Mouse (Mus musculus) limb, embryonic 14.5 days (tissue): ENCODE results near the gene Cfap73. TPM values are rescaled to one million over a fixed set of nuclear protein-coding genes. Genes with fewer than 3 reads are reported as not detected.

Experiments
- ATAC-seq: fragments of 200-750 bp; cut with Nextera tagmentation; 2 replicates; pipeline ENCODE4 v1.8.0; 2017; ENCODE audit warnings: low read depth, moderate number of reproducible peaks, moderate TSS enrichment; ENCODE audit not compliant: low FRiP score
- DNase-seq: peaks from one replicate; pipeline ENCODE4 v3.0.0-alpha.2; 2015; ENCODE audit warnings: low spot score
- H3K27ac ChIP-seq: fragments of 300-500 bp; sonication (generic); replicated peaks from 2 replicates; pipeline ENCODE4 v1.5.1; 2014; ENCODE audit warnings: low read depth, mild to moderate bottlenecking, low read length, moderate library complexity, mixed read lengths
- H3K27me3 ChIP-seq: fragments of 300-500 bp; sonication (generic); 2 replicates; pipeline ENCODE4 v1.6.1; 2014; ENCODE audit warnings: low read length, mixed read lengths; ENCODE audit not compliant: control insufficient read depth, insufficient read depth
- H3K36me3 ChIP-seq: fragments of 300-500 bp; sonication (generic); 2 replicates; pipeline ENCODE4 v1.6.1; 2014; ENCODE audit warnings: mild to moderate bottlenecking, low read length, moderate library complexity, mixed read lengths; ENCODE audit not compliant: control insufficient read depth, insufficient read depth
- H3K4me1 ChIP-seq: fragments of 300-500 bp; sonication (generic); 2 replicates; pipeline ENCODE4 v1.6.1; 2014; ENCODE audit warnings: antibody characterized with exemption, low read length, mixed read lengths; ENCODE audit not compliant: control insufficient read depth, insufficient read depth
- H3K4me2 ChIP-seq: fragments of 300-500 bp; sonication (generic); replicated peaks from 2 replicates; pipeline ENCODE4 v1.6.1; 2014; ENCODE audit warnings: low read depth, mild to moderate bottlenecking, low read length, moderate library complexity; ENCODE audit not compliant: severe bottlenecking
- H3K4me3 ChIP-seq: fragments of 300-500 bp; sonication (generic); replicated peaks from 2 replicates; pipeline ENCODE4 v1.5.1; 2014; ENCODE audit warnings: low read length
- H3K9ac ChIP-seq: fragments of 300-500 bp; sonication (generic); 2 replicates; pipeline ENCODE4 v1.6.1; 2014; ENCODE audit warnings: mild to moderate bottlenecking, low read depth, low read length, moderate library complexity; ENCODE audit not compliant: severe bottlenecking
- H3K9me3 ChIP-seq: fragments of 300-500 bp; sonication (generic); 2 replicates; pipeline ENCODE4 v1.6.1; 2016; ENCODE audit warnings: low read length; ENCODE audit not compliant: control insufficient read depth
- POLR2A ChIP-seq: fragments of 200-500 bp; IDR thresholded peaks from 2 replicates; pipeline ENCODE4 v1.8.0; 2012; ENCODE audit warnings: inconsistent platforms, mild to moderate bottlenecking, moderate library complexity, borderline replicate concordance; ENCODE audit not compliant: insufficient read depth, insufficient read length; ENCODE audit errors: extremely low read depth
- whole genome bisulfite sequencing: fragments of 180-500 bp; shearing (Covaris S2); extraction: QIAGEN DNeasy Blood & Tissue Kit; methylation state at CpG from one replicate; pipeline ENCODE4 v1.1.7; 2014; 5-methylcytosine and 5-hydroxymethylcytosine counted together
- polyA plus RNA-seq, 2 experiments: library from polyadenylated mRNA; depleted of rRNA in 1 of 2; stranded (reverse) in 1 of 2; unstranded in 1 of 2; fragments of >200 nt; fragmentation: Nextera tagmentation in 1 of 2; extraction: Ambion mirVana in 1 of 2; gene quantifications; 2 replicates each; pipeline versions ENCODE4 v1.2.1 to v1.2.3; 2012 to 2014

Cfap73 gene
- not detected in 2 replicates for polyA plus RNA-seq (2012; rRNA removed)
- polyA plus RNA-seq (2014; fragmentation: Nextera tagmentation; extraction: Ambion mirVana), result not detected in 2 replicates

DNA sequence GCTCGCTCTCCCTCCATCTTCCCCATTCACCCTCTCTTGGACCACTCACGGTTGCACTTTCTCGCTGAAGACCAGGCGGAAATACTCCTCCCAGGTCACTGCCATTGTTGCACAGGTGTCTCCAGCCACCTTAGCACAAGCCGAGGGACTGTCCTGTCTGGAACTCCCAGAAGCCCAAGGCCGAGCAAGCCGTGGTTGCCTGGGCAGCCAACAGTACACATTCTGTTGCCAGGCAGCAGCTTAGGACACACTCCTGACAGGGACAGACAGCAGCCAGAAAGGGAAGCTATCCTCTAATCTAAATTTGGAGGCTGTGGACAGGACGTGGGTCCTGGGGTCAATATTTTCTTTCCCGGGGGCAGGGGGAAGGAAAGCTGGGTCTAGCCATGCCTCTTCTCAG lies at the start of gene Cfap73:
Cfap73 (minus strand) TSS at position 105 of the 400 bp plus-strand sequence.
- Histone ChIP-seq H3K27ac (no peak within 1 kb of the TSS), H3K36me3 (no peaks in the 10 kb centered on the region), H3K4me1 (no peaks in the 10 kb centered on the region), H3K9me3 (peaks cover 6% of the 10 kb centered on the region; the same call in 1 of the 2 replicates), H3K4me3 (no peak within 1 kb of the TSS), H3K27me3 (peaks cover 9% of the 10 kb centered on the region; the same call in 1 of the 2 replicates), H3K9ac (no peak within 1 kb of the TSS), H3K4me2 (no peak within 1 kb of the TSS)
- 54% methylated on average over 9 of the region's 9 CpGs for WGBS
- no peak for TF ChIP-seq POLR2A
- ATAC-seq (no peak), DNase-seq (no peak)

DNA sequence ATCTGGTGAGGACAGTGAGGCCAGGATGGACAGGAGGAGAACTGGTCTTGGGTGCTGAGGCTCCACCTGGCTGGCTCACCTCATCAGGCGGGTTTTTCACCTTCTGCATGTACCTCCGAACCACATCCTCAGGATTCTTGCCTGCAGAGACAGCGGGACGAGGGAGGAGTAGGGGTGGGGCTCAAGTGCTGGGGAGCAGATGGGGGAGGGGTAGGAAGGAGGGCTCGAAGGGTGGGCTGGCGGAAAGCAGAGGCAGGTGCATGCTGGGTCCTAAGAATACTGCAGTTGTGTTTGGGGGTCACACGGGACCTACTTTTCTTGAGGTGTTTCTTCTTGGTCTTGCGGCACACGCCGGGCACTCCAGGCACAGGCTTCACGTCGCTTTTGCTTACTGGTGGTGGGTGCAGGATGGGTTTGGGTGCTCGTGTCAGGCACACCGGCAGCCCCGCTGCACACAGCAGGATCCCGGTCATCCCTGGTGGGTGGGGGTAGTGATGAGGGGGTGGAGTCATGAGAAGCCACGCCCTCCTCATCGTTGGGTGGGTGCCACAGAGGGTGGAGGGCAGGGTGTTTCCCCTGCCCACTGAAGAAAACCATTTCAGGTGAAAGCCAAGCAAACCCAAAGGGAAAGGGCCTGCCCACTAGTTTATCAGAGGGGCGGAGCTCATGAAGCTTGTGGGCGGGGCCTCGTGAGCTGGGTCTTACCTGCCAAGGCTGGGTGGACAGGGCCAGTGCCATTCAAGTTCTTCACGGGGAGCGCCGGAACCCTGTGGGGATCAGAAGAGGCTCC lies 49.1 kb upstream of the Cfap73 start:
- Histone ChIP-seq H3K27ac (no peak overlapping the region), H3K4me1 (peaks cover 6% of the 10 kb centered on the region), H3K4me2 (no peak overlapping the region), H3K9ac (no peak overlapping the region), H3K4me3 (no peak overlapping the region), H3K36me3 (no peaks in the 10 kb centered on the region), H3K27me3 (peaks cover 13% of the 10 kb centered on the region; the same call in 1 of the 2 replicates), H3K9me3 (0 out of 2 replicates have a peak, but pooled peaks cover 3% of the 10 kb centered on the region)
- WGBS, result 15% methylated on average over 24 of the region's 24 CpGs
- ATAC-seq (no peak), DNase-seq (no peak)
- no peak for TF ChIP-seq POLR2A

DNA sequence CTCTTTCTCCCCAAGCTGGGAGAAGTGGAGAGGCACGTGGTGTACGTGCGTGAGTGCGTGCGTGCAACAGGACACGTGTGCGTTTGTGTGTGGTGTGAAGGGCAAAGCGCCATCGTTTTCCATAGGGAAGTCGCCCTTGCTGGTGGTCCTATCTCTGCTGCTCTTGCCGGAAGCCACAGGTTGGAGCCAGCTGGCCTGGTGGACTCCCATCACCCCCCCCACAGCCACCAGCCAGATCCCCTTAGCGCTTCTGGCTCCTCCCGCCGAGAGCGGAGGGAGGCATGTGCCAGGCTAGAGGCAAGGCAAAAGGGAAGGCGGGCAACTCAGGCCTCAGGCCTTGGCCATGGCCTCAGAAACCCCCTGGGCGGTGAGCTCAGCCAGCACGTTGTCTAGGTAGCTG lies 46.9 kb upstream of the Cfap73 start:
- 82% methylated on average over 18 of the region's 18 CpGs for WGBS
- Histone ChIP-seq H3K4me2 (no peak overlapping the region), H3K9ac (no peak overlapping the region), H3K36me3 (no peaks in the 10 kb centered on the region), H3K9me3 (0 out of 2 replicates have a peak, but pooled peaks cover 3% of the 10 kb centered on the region), H3K27ac (no peak overlapping the region), H3K27me3 (peaks cover 13% of the 10 kb centered on the region; the same call in 1 of the 2 replicates), H3K4me1 (peaks cover 6% of the 10 kb centered on the region), H3K4me3 (no peak overlapping the region)
- no peak for DNase-seq
- ATAC-seq, result no peak
- no peak for TF ChIP-seq POLR2A

DNA sequence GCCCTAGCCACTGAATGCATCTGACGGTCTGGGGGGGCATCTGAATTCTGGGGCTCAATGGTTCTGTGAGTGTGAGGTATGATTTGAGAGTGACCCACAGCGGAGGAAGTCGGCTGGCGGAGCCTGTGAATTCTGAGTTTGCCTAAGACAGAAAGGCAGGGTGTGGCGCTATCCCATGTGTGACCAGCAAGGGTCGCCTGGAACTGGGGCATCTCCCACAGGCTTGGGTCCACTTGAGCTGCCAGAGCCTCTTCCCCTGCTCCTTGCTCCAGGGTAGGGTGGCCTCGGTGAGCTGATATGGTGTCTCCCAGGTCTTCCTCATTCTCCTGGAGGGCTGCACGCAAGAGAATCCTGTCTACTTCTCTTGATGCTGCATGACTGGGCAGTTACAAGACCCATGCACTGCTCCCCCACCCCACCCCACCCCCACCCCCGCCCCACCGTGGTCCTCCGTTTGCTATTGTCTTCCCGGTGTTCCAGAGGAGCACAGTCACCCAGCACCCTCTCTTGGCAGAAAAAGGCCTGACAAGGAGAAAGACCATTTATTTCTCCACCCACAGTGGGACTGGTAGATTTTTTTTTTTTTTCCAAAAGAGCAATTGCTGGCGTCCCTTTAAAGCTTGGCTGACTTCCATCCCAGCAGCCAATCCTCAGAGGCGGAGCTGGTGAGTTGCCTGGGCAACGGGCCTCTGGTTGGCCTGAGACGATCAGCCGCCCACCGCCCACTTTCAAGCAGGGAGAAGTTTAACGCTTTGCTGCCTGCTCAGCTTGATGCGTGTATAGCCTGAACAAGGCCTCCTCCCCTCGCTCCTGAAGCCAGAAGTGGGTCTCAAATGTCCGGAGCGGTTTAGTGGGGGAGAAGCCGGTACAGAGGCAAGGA lies 45.9 kb upstream of the Cfap73 start:
- H3K4me1 ChIP-seq, result peaks cover 6% of the 10 kb centered on the region
- no peak for TF ChIP-seq POLR2A
- peak overlapping the region; percentile 43; the same call in 1 of the 2 replicates for H3K27ac ChIP-seq
- H3K4me3 ChIP-seq, result peak overlapping the region; percentile 32
- 0 out of 2 replicates have a peak, but pooled peaks cover under 1% of the 10 kb centered on the region for H3K9me3 ChIP-seq
- peak overlapping the region; percentile 50 for H3K9ac ChIP-seq
- peak overlapping the region; percentile 65 for H3K4me2 ChIP-seq
- DNase-seq (peak; percentile 98), ATAC-seq (peak; percentile 91)
- 4% methylated on average over 23 of the region's 24 CpGs for WGBS
- peaks cover 13% of the 10 kb centered on the region; the same call in 1 of the 2 replicates for H3K27me3 ChIP-seq
- no peaks in the 10 kb centered on the region for H3K36me3 ChIP-seq

DNA sequence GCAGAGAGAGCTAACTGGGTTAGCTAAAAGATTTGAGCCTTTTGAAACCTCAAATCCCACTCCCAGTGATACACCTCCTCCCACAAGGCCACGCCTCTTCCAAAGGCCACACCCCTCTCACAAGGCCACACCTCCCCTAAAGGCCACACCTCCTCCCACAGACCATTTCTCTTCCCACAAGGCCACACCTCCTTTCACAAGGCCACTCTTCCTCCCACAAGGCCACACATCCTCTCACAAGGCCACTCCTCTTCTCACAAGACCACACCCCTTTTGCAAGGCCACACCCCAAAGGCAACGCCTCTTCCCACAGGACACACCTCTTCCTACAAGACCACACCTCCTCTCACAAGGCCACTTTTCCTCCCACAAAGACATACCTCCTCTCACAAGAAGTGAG lies 43.5 kb upstream of the Cfap73 start:
- 23% methylated on average over 2 of the region's 2 CpGs for WGBS
- Histone ChIP-seq H3K9me3 (no peaks in the 10 kb centered on the region), H3K27ac (no peak overlapping the region), H3K9ac (no peak overlapping the region), H3K4me3 (no peak overlapping the region), H3K4me1 (peaks cover 6% of the 10 kb centered on the region), H3K36me3 (no peaks in the 10 kb centered on the region), H3K4me2 (no peak overlapping the region), H3K27me3 (peaks cover 6% of the 10 kb centered on the region; the same call in 1 of the 2 replicates)
- TF ChIP-seq POLR2A, result no peak
- DNase-seq (no peak), ATAC-seq (no peak)
